Comparison of ENCODE assay signal across 8 mouse cellular contexts in genomic region chr9:57517113-57517512, GRCm38 (mm10). TPM values are rescaled to one million over a fixed set of nuclear protein-coding genes. Genes with fewer than 3 reads are reported as not detected.
DNase-seq lines count a peak whose midpoint lies in the region; ATAC-seq and TF ChIP-seq lines count a peak whose summit lies in the region.
"Had no signal": no experiment of that assay in that cellular context is flagged by ENCODE, and none has a peak within 500 bp of the region (broad histone marks: within the 10 kb centered on the region; RNA-seq: fewer than 3 reads in every experiment).

No protein-coding gene starts in this region.

- no peaks in the 10 kb centered on the region for H3K9me3 ChIP-seq in liver, embryonic 13.5 days (replicated peaks)
- H3K9me3 ChIP-seq in neural tube, embryonic 11.5 days (ENCODE audit: control insufficient read depth, low read length): no peaks in the 10 kb centered on the region

- ATAC-seq in liver, embryonic 13.5 days (ENCODE audit: low read depth): no peak
- no peak for ATAC-seq in neural tube, embryonic 11.5 days (ENCODE audit: insufficient read depth, low FRiP score, low TSS enrichment)

- WGBS in liver, embryonic 13.5 days (ENCODE audit: insufficient replicate concordance): 4% methylated on average over 3 of the region's 3 CpGs
- WGBS in neural tube, embryonic 11.5 days: 11% methylated on average over 3 of the region's 3 CpGs

- DNase-seq in ovary, postnatal 14 days (ENCODE audit: low spot score): peak; percentile 58
- no peak for DNase-seq in ovary, postnatal 10 days (ENCODE audit: low spot score)
- DNase-seq in R1 (ENCODE audit: low read depth, low spot score): peak; percentile 82
- peak; percentile 68 to 78 for DNase-seq in heart, postnatal 36 days
- peak; percentile 51 for DNase-seq in liver, embryonic 13.5 days
- DNase-seq in neural tube, embryonic 11.5 days (ENCODE audit: low spot score): peak; percentile 76

- H3K27me3 ChIP-seq in liver, embryonic 13.5 days: peaks cover 6% of the 10 kb centered on the region; the same call in 1 of the 2 replicates
- no peaks in the 10 kb centered on the region for H3K27me3 ChIP-seq in neural tube, embryonic 11.5 days (ENCODE audit: control insufficient read depth, insufficient read depth, low read length)

- H3K36me3 ChIP-seq in liver, embryonic 13.5 days: no peaks in the 10 kb centered on the region
- no peaks in the 10 kb centered on the region for H3K36me3 ChIP-seq in neural tube, embryonic 11.5 days (ENCODE audit: control insufficient read depth, insufficient read depth, low read length)

- no peak overlapping the region for H3K4me2 ChIP-seq in liver, embryonic 13.5 days
- H3K4me2 ChIP-seq in neural tube, embryonic 11.5 days (ENCODE audit: low read depth): no peak overlapping the region

- H3K27ac ChIP-seq in cortical plate, adult 2 months (ENCODE audit: insufficient read depth, low read length): no peak overlapping the region
- no peak overlapping the region for H3K27ac ChIP-seq in liver, embryonic 13.5 days
- H3K27ac ChIP-seq in neural tube, embryonic 11.5 days (ENCODE audit: low read depth, low read length): no peak overlapping the region

- peak; percentile 82 for TF ChIP-seq CTCF in cortical plate, adult 2 months (IDR thresholded peaks at IDR 0.05; ENCODE audit: extremely low read depth, insufficient read depth, low read length)

- TF ChIP-seq POLR2A in cortical plate, adult 2 months (IDR thresholded peaks at IDR 0.05; ENCODE audit: extremely low read depth, insufficient read depth, low read length): no peak

- no peak overlapping the region for H3K4me3 ChIP-seq in cortical plate, adult 2 months (ENCODE audit: insufficient read depth, low read length)
- H3K4me3 ChIP-seq in liver, embryonic 13.5 days (replicated peaks): no peak overlapping the region
- no peak overlapping the region for H3K4me3 ChIP-seq in neural tube, embryonic 11.5 days (ENCODE audit: low read depth, low read length)
- H3K4me3 ChIP-seq: megakaryocyte, embryonic 14.5 days had no signal

- H3K4me1 ChIP-seq in cortical plate, adult 2 months (ENCODE audit: control insufficient read depth, insufficient read depth, low read length): peaks cover 1% of the 10 kb centered on the region; the same call in 1 of the 2 replicates
- H3K4me1 ChIP-seq in liver, embryonic 13.5 days (replicated peaks): peaks cover 11% of the 10 kb centered on the region
- H3K4me1 ChIP-seq in neural tube, embryonic 11.5 days (ENCODE audit: control insufficient read depth, insufficient read depth, low read length): peaks cover 3% of the 10 kb centered on the region

- intact Hi-C loops in heart, postnatal 36 days (cut with DNase I): loop anchor here (1.0 to 5.0 kb wide), 3 partner anchors 32 to 310 kb away; no protein-coding TSS in a partner anchor

- H3K9ac ChIP-seq in liver, embryonic 13.5 days: no peak overlapping the region
- no peak overlapping the region for H3K9ac ChIP-seq in neural tube, embryonic 11.5 days (ENCODE audit: low read length)

RNA-seq across cellular contexts. Expression of gene Cox5a, which starts 4.0 kb away (rescaled TPM):
- 384 and 401 TPM in 2 replicates for polyA plus RNA-seq in cortical plate, adult 2 months (2012; rRNA removed)
- 1,000 to 10,000 TPM; 2,624 to 2,673 TPM for total RNA-seq in heart, postnatal 36 days (2021)
- 412 and 430 TPM in 2 replicates for polyA plus RNA-seq in liver, embryonic 13.5 days (2015; fragmentation: Nextera tagmentation; extraction: Ambion mirVana)
- 688 and 702 TPM in 2 replicates for polyA plus RNA-seq in neural tube, embryonic 11.5 days (2014; fragmentation: Nextera tagmentation; extraction: Ambion mirVana)

RNA-seq across cellular contexts. Expression of gene Rpp25, which starts 13.3 kb away (rescaled TPM):
- 15.1 and 16.0 TPM in 2 replicates for polyA plus RNA-seq in cortical plate, adult 2 months (2012; rRNA removed)
- total RNA-seq in heart, postnatal 36 days (2021): 1 to 10 TPM; 1.0 to 2.1 TPM
- polyA plus RNA-seq in liver, embryonic 13.5 days (2015; fragmentation: Nextera tagmentation; extraction: Ambion mirVana): 0.59 and 0.77 TPM in 2 replicates
- 8.7 and 8.8 TPM in 2 replicates for polyA plus RNA-seq in neural tube, embryonic 11.5 days (2014; fragmentation: Nextera tagmentation; extraction: Ambion mirVana)

RNA-seq across cellular contexts. Expression of gene Fam219b, which starts 20.2 kb away (rescaled TPM):
- polyA plus RNA-seq in cortical plate, adult 2 months (2012; rRNA removed): 9.5 and 10.9 TPM in 2 replicates
- total RNA-seq in heart, postnatal 36 days (2021): 1 to 10 TPM; 7.2 to 8.3 TPM
- polyA plus RNA-seq in liver, embryonic 13.5 days (2015; fragmentation: Nextera tagmentation; extraction: Ambion mirVana): 7.6 and 8.2 TPM in 2 replicates
- 15.9 and 18.2 TPM in 2 replicates for polyA plus RNA-seq in neural tube, embryonic 11.5 days (2014; fragmentation: Nextera tagmentation; extraction: Ambion mirVana)

RNA-seq across cellular contexts. Expression of gene Mpi, which starts 35.5 kb away (rescaled TPM):
- polyA plus RNA-seq in cortical plate, adult 2 months (2012; rRNA removed): 101 and 102 TPM in 2 replicates
- 100 to 1,000 TPM; 129 to 161 TPM for total RNA-seq in heart, postnatal 36 days (2021)
- 12.3 and 13.2 TPM in 2 replicates for polyA plus RNA-seq in liver, embryonic 13.5 days (2015; fragmentation: Nextera tagmentation; extraction: Ambion mirVana)
- 52.8 and 53.0 TPM in 2 replicates for polyA plus RNA-seq in neural tube, embryonic 11.5 days (2014; fragmentation: Nextera tagmentation; extraction: Ambion mirVana)

RNA-seq across cellular contexts. Expression of gene Scamp2, which starts 43.6 kb away (rescaled TPM):
- 41.7 and 45.2 TPM in 2 replicates for polyA plus RNA-seq in cortical plate, adult 2 months (2012; rRNA removed)
- total RNA-seq in heart, postnatal 36 days (2021): 10 to 100 TPM; 25.8 to 29.4 TPM
- polyA plus RNA-seq in liver, embryonic 13.5 days (2015; fragmentation: Nextera tagmentation; extraction: Ambion mirVana): 26.9 and 27.6 TPM in 2 replicates
- 56.7 and 59.6 TPM in 2 replicates for polyA plus RNA-seq in neural tube, embryonic 11.5 days (2014; fragmentation: Nextera tagmentation; extraction: Ambion mirVana)
